Mouse (Mus musculus) midbrain, embryonic 12.5 days (tissue): Measurements from ENCODE around the gene Wnt1. TPM values are rescaled to one million over a fixed set of nuclear protein-coding genes. Genes with fewer than 3 reads are reported as not detected.
A peak's percentile ranks its signal among the peaks of the same experiment; 100 is the strongest.

Experiments used
- ATAC-seq: fragments of 200-750 bp; cut with Nextera tagmentation; 2 replicates; pipeline ENCODE4 v1.8.0; 2017; ENCODE audit warnings: low read depth, moderate TSS enrichment, moderate library complexity; ENCODE audit not compliant: low FRiP score
- H3K27ac ChIP-seq: fragments of 300-500 bp; sonication (generic); replicated peaks from 2 replicates; pipeline ENCODE4 v1.5.1; 2016; ENCODE audit warnings: mild to moderate bottlenecking
- H3K27me3 ChIP-seq: fragments of 300-500 bp; sonication (generic); 2 replicates; pipeline ENCODE4 v1.6.1; 2016; ENCODE audit warnings: mild to moderate bottlenecking
- H3K36me3 ChIP-seq: fragments of 300-500 bp; sonication (generic); 2 replicates; pipeline ENCODE4 v1.6.1; 2016
- H3K4me1 ChIP-seq: fragments of 300-500 bp; sonication (generic); 2 replicates; pipeline ENCODE4 v1.6.1; 2016
- H3K4me2 ChIP-seq: fragments of 300-500 bp; sonication (generic); replicated peaks from 2 replicates; pipeline ENCODE4 v1.6.1; 2016; ENCODE audit warnings: mild to moderate bottlenecking, moderate library complexity
- H3K4me3 ChIP-seq: fragments of 300-500 bp; sonication (generic); 2 replicates; pipeline ENCODE4 v1.5.1; 2016; ENCODE audit warnings: mild to moderate bottlenecking
- H3K9ac ChIP-seq: fragments of 300-500 bp; sonication (generic); replicated peaks from 2 replicates; pipeline ENCODE4 v1.6.1; 2016; ENCODE audit warnings: mild to moderate bottlenecking, moderate library complexity
- H3K9me3 ChIP-seq: fragments of 300-500 bp; sonication (generic); 2 replicates; pipeline ENCODE4 v1.6.1; 2016; ENCODE audit warnings: mild to moderate bottlenecking
- WGBS: fragments of 180-500 bp; shearing (Covaris S2); methylation state at CpG from one replicate; pipeline ENCODE4 v1.1.7; 2016; 5-methylcytosine and 5-hydroxymethylcytosine counted together
- polyA plus RNA-seq: library from polyadenylated mRNA; unstranded; fragments of >200 nt; fragmentation: Nextera tagmentation; extraction: Ambion mirVana; gene quantifications from 2 replicates; pipeline ENCODE4 v1.2.1, GENCODE M21; 2016

The Wnt1 gene
- polyA plus RNA-seq, 1 experiment from 2014 or later = 8.7 TPM

GRCm38 (mm10) chr15:98780075-98780474, 9.6 kb upstream of the Wnt1 start:
- 6% methylated on average over 8 of the region's 8 CpGs for WGBS
- Histone ChIP-seq H3K36me3 (no peaks in the 10 kb centered on the region), H3K27me3 (peaks cover 93% of the 10 kb centered on the region), H3K9me3 (no peaks in the 10 kb centered on the region), H3K4me2 (no peak overlapping the region), H3K4me1 (peaks cover 35% of the 10 kb centered on the region), H3K4me3 (no peak overlapping the region), H3K27ac (no peak overlapping the region), H3K9ac (no peak overlapping the region)
- ATAC-seq = no peak

- H3K9me3 ChIP-seq = no peaks in the 10 kb centered on the region
- H3K4me2 ChIP-seq = no peak overlapping the region
- no peak overlapping the region for H3K4me3 ChIP-seq
- peaks cover 32% of the 10 kb centered on the region for H3K4me1 ChIP-seq
- WGBS = 2% methylated on average over 13 of the region's 13 CpGs
- no peak for ATAC-seq
- no peak overlapping the region for H3K9ac ChIP-seq
- no peaks in the 10 kb centered on the region for H3K36me3 ChIP-seq
- H3K27ac ChIP-seq = no peak overlapping the region
- H3K27me3 ChIP-seq = peaks cover 93% of the 10 kb centered on the region
Observed at GRCm38 (mm10) chr15:98780573-98780972, 9.1 kb upstream of the Wnt1 start.

- WGBS = 32% methylated on average over 6 of the region's 6 CpGs
- no peak for ATAC-seq
- Histone ChIP-seq H3K27ac (no peak overlapping the region), H3K4me3 (no peak overlapping the region), H3K36me3 (no peaks in the 10 kb centered on the region), H3K4me2 (no peak overlapping the region), H3K9me3 (no peaks in the 10 kb centered on the region), H3K27me3 (peaks cover 91% of the 10 kb centered on the region), H3K4me1 (peaks cover 27% of the 10 kb centered on the region), H3K9ac (no peak overlapping the region)
Observed at GRCm38 (mm10) chr15:98781166-98781565, 8.5 kb upstream of the Wnt1 start.

GRCm38 (mm10) chr15:98785744-98786143, 3.9 kb upstream of the Wnt1 start:
- no peak overlapping the region for H3K9ac ChIP-seq
- no peak for ATAC-seq
- WGBS = 36% methylated on average over 7 of the region's 7 CpGs

GRCm38 (mm10) chr15:98787930-98788329, 1.7 kb upstream of the Wnt1 start:
- Histone ChIP-seq H3K36me3 (no peaks in the 10 kb centered on the region), H3K27me3 (peaks cover 91% of the 10 kb centered on the region), H3K4me3 (no peak overlapping the region), H3K27ac (no peak overlapping the region), H3K9me3 (no peaks in the 10 kb centered on the region), H3K4me1 (peaks cover 26% of the 10 kb centered on the region), H3K9ac (no peak overlapping the region), H3K4me2 (no peak overlapping the region)
- 46% methylated on average over 4 of the region's 4 CpGs for WGBS
- no peak for ATAC-seq

More at GRCm38 (mm10) chr15:98785744-98786143, 3.9 kb upstream of the Wnt1 start:
- peaks cover 91% of the 10 kb centered on the region for H3K27me3 ChIP-seq
- no peak overlapping the region for H3K27ac ChIP-seq
- H3K9me3 ChIP-seq = no peaks in the 10 kb centered on the region
- H3K36me3 ChIP-seq = no peaks in the 10 kb centered on the region
- no peak overlapping the region for H3K4me3 ChIP-seq
- no peak overlapping the region for H3K4me2 ChIP-seq
- H3K4me1 ChIP-seq = 0 out of 2 replicates have a peak, but pooled peaks cover 10% of the 10 kb centered on the region

GRCm38 (mm10) chr15:98788972-98789660, 541 bp upstream of the Wnt1 start:
- peaks cover 27% of the 10 kb centered on the region for H3K4me1 ChIP-seq
- peaks cover 96% of the 10 kb centered on the region for H3K27me3 ChIP-seq
- H3K9ac ChIP-seq = no peak overlapping the region
- H3K9me3 ChIP-seq = no peaks in the 10 kb centered on the region
- H3K27ac ChIP-seq = no peak overlapping the region
- ATAC-seq = no peak
- peak overlapping the region; percentile 23; the same call in 1 of the 2 replicates for H3K4me2 ChIP-seq
- WGBS = 12% methylated on average over 24 of the region's 24 CpGs
- H3K4me3 ChIP-seq = peak overlapping the region; percentile 28; the same call in 1 of the 2 replicates
- H3K36me3 ChIP-seq = no peaks in the 10 kb centered on the region

- Histone ChIP-seq H3K9ac (peak overlapping the region; percentile 25; the same call in 1 of the 2 replicates), H3K36me3 (no peaks in the 10 kb centered on the region), H3K4me2 (peak overlapping the region; percentile 24; the same call in 1 of the 2 replicates), H3K27me3 (peaks cover 98% of the 10 kb centered on the region), H3K4me1 (peaks cover 29% of the 10 kb centered on the region), H3K27ac (no peak overlapping the region), H3K9me3 (no peaks in the 10 kb centered on the region), H3K4me3 (peak overlapping the region; percentile 29)
- ATAC-seq = no peak
- WGBS = under 1% methylated on average over 23 of the region's 23 CpGs
Observed at GRCm38 (mm10) chr15:98790761-98791160, 1.1 kb downstream of the Wnt1 start.

GRCm38 (mm10) chr15:98791221-98791620, 1.6 kb downstream of the Wnt1 start:
- peak overlapping the region; percentile 29 for H3K4me3 ChIP-seq
- peak overlapping the region; percentile 25 for H3K9ac ChIP-seq
- no peaks in the 10 kb centered on the region for H3K9me3 ChIP-seq
- H3K4me2 ChIP-seq = peak overlapping the region; percentile 24; the same call in 1 of the 2 replicates
- peaks cover 100% of the 10 kb centered on the region for H3K27me3 ChIP-seq
- 0 out of 2 replicates have a peak overlapping the region, but pooled peaks have one; percentile 21 for H3K27ac ChIP-seq
- no peak for ATAC-seq
- peaks cover 29% of the 10 kb centered on the region for H3K4me1 ChIP-seq
- H3K36me3 ChIP-seq = no peaks in the 10 kb centered on the region
- under 1% methylated on average over 12 of the region's 12 CpGs for WGBS

GRCm38 (mm10) chr15:98791771-98792170, 2.1 kb downstream of the Wnt1 start:
- no peak for ATAC-seq
- Histone ChIP-seq H3K4me1 (peaks cover 35% of the 10 kb centered on the region), H3K4me3 (peak overlapping the region; percentile 29), H3K9ac (no peak overlapping the region; the same call in 1 of the 2 replicates), H3K36me3 (no peaks in the 10 kb centered on the region), H3K4me2 (0 out of 2 replicates have a peak overlapping the region, but pooled peaks have one; percentile 24), H3K9me3 (no peaks in the 10 kb centered on the region), H3K27me3 (peaks cover 100% of the 10 kb centered on the region), H3K27ac (0 out of 2 replicates have a peak overlapping the region, but pooled peaks have one; percentile 21)
- WGBS = under 1% methylated on average over 23 of the region's 23 CpGs

- Histone ChIP-seq H3K4me2 (peak overlapping the region; percentile 42), H3K4me3 (peak overlapping the region; percentile 29), H3K27me3 (peaks cover 100% of the 10 kb centered on the region), H3K9ac (no peak overlapping the region), H3K27ac (no peak overlapping the region), H3K9me3 (no peaks in the 10 kb centered on the region), H3K4me1 (peaks cover 41% of the 10 kb centered on the region), H3K36me3 (no peaks in the 10 kb centered on the region)
- no peak for ATAC-seq
- 3% methylated on average over 75 of the region's 75 CpGs for WGBS
Observed at GRCm38 (mm10) chr15:98792233-98793020, 2.8 kb downstream of the Wnt1 start.

- Histone ChIP-seq H3K27ac (no peak overlapping the region), H3K9me3 (no peaks in the 10 kb centered on the region), H3K4me3 (peak overlapping the region; percentile 29; the same call in 1 of the 2 replicates), H3K4me1 (peaks cover 49% of the 10 kb centered on the region), H3K27me3 (peaks cover 100% of the 10 kb centered on the region), H3K36me3 (no peaks in the 10 kb centered on the region), H3K9ac (no peak overlapping the region), H3K4me2 (peak overlapping the region; percentile 42)
- no peak for ATAC-seq
- 5% methylated on average over 13 of the region's 13 CpGs for WGBS
Observed at GRCm38 (mm10) chr15:98793141-98793698, 3.6 kb downstream of the Wnt1 start.
